Mouse (Mus musculus): ENCODE measurements around the gene Gm16442. TPM values are rescaled to one million over a fixed set of nuclear protein-coding genes. Genes with fewer than 3 reads are reported as not detected.
"Not testable (repeated sequence)": the region's sequence is repeated elsewhere in the genome, so short reads cannot be mapped to it uniquely, and the experiment has no call there.

The Gm16442 gene
- not detected in 2 replicates for polyA plus RNA-seq (2015; fragmentation: Nextera tagmentation; extraction: Ambion mirVana)

- not testable (repeated sequence) for H3K9ac ChIP-seq; H3K4me3 ChIP-seq; H3K27ac ChIP-seq (replicated peaks); H3K36me3 ChIP-seq; H3K27me3 ChIP-seq; H3K4me2 ChIP-seq; H3K4me1 ChIP-seq (replicated peaks); ATAC-seq (ENCODE audit: low read depth); H3K9me3 ChIP-seq
- no CpG with 5 or more reads among the region's 2 CpGs for WGBS
Measured at GRCm38 (mm10) chr7:20122479-20122878, at the start of gene Gm16442. TSS of gene Gm16442 (minus strand) at chr7:20122579.

DNA sequence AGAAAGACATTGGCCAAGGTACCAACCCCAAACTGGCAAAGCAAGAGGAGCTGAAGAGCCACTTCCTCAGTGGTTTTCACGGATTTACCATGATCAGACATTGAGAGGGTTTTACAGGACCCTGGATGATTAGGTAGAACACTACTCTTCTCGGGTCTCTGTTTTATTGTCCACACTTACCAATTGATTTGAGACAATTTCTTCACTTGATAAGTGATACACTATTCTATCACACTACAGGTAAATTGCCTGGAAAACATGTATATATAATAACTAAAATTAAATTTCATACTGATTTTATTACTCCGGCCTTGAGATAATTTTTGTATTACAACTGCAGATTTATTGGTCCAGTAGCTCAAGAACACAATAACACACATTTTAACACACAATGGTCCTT, 45.9 kb upstream of the Gm16442 start, which contains the start of gene Vmn1r94:
TSS of gene Vmn1r94 (minus strand) at position 101 of the 400 bp plus-strand sequence.
- H3K4me2 ChIP-seq; H3K9me3 ChIP-seq; H3K27me3 ChIP-seq; H3K9ac ChIP-seq; H3K4me3 ChIP-seq; H3K27ac ChIP-seq (replicated peaks); H3K4me1 ChIP-seq (replicated peaks); ATAC-seq (ENCODE audit: low read depth); H3K36me3 ChIP-seq: not testable (repeated sequence)
- WGBS = no CpG with 5 or more reads among the region's 3 CpGs

- not testable (repeated sequence) for H3K27me3 ChIP-seq; H3K27ac ChIP-seq (replicated peaks); H3K4me1 ChIP-seq (replicated peaks); H3K36me3 ChIP-seq; H3K9me3 ChIP-seq; H3K4me2 ChIP-seq; ATAC-seq (ENCODE audit: low read depth); H3K9ac ChIP-seq; H3K4me3 ChIP-seq
- no CpG with 5 or more reads among the region's 5 CpGs for WGBS
Measured at GRCm38 (mm10) chr7:20138988-20139387, 16.6 kb upstream of the Gm16442 start, which contains the start of gene Vmn1r93. TSS of gene Vmn1r93 (minus strand) at chr7:20139088.

- not testable (repeated sequence) for H3K27me3 ChIP-seq; H3K9me3 ChIP-seq; H3K36me3 ChIP-seq; ATAC-seq (ENCODE audit: low read depth); H3K27ac ChIP-seq (replicated peaks); H3K9ac ChIP-seq; H3K4me3 ChIP-seq; H3K4me1 ChIP-seq (replicated peaks); H3K4me2 ChIP-seq
- WGBS = 84% methylated on average over 5 of the region's 5 CpGs
Measured at GRCm38 (mm10) chr7:20099380-20099779, 23.0 kb downstream of the Gm16442 start, which contains the start of gene Vmn1r91. TSS of gene Vmn1r91 (plus strand) at chr7:20099680.

GRCm38 (mm10) chr7:20078118-20078517, 44.3 kb downstream of the Gm16442 start:
- not testable (repeated sequence) for H3K4me2 ChIP-seq; H3K4me3 ChIP-seq; H3K36me3 ChIP-seq; ATAC-seq (ENCODE audit: low read depth); H3K4me1 ChIP-seq (replicated peaks); H3K9me3 ChIP-seq; H3K27ac ChIP-seq (replicated peaks); H3K9ac ChIP-seq; H3K27me3 ChIP-seq
- 71% methylated on average over 18 of the region's 18 CpGs for WGBS

Other genes with a start within 250 kb of the Gm16442 start
- not detected in 2 replicates for gene Ceacam19, start 234.6 kb downstream of the Gm16442 start, polyA plus RNA-seq (2015; fragmentation: Nextera tagmentation; extraction: Ambion mirVana)
- gene Pvr, start 201.4 kb downstream of the Gm16442 start, polyA plus RNA-seq (2015; fragmentation: Nextera tagmentation; extraction: Ambion mirVana) = 8.9 and 10.3 TPM in 2 replicates
- not detected in 2 replicates for gene Igsf23, start 171.8 kb downstream of the Gm16442 start, polyA plus RNA-seq (2015; fragmentation: Nextera tagmentation; extraction: Ambion mirVana)
- not detected in 2 replicates for gene Ceacam20, start 157.2 kb downstream of the Gm16442 start, polyA plus RNA-seq (2015; fragmentation: Nextera tagmentation; extraction: Ambion mirVana)
- gene Nlrp9b, start 131.1 kb downstream of the Gm16442 start, polyA plus RNA-seq (2015; fragmentation: Nextera tagmentation; extraction: Ambion mirVana) = not detected in 2 replicates
- not detected in 2 replicates for gene Vmn1r91, start 22.9 kb downstream of the Gm16442 start, polyA plus RNA-seq (2015; fragmentation: Nextera tagmentation; extraction: Ambion mirVana)
- not detected in 2 replicates for gene Vmn1r93, start 16.5 kb upstream of the Gm16442 start, polyA plus RNA-seq (2015; fragmentation: Nextera tagmentation; extraction: Ambion mirVana)
- not detected in 2 replicates for gene Vmn1r94, start 45.8 kb upstream of the Gm16442 start, polyA plus RNA-seq (2015; fragmentation: Nextera tagmentation; extraction: Ambion mirVana)
- gene Vmn1r95, start 71.1 kb upstream of the Gm16442 start, polyA plus RNA-seq (2015; fragmentation: Nextera tagmentation; extraction: Ambion mirVana) = not detected in 2 replicates
- gene Gm6164, start 83.0 kb upstream of the Gm16442 start, polyA plus RNA-seq (2015; fragmentation: Nextera tagmentation; extraction: Ambion mirVana) = not detected in 2 replicates
- not detected in 2 replicates for gene Gm4498, start 111.2 kb upstream of the Gm16442 start, polyA plus RNA-seq (2015; fragmentation: Nextera tagmentation; extraction: Ambion mirVana)
- gene Gm5890, start 140.3 kb upstream of the Gm16442 start, polyA plus RNA-seq (2015; fragmentation: Nextera tagmentation; extraction: Ambion mirVana) = not detected in 2 replicates
- gene Gm4133, start 211.5 kb upstream of the Gm16442 start, polyA plus RNA-seq (2015; fragmentation: Nextera tagmentation; extraction: Ambion mirVana) = not detected in 2 replicates

All from neural tube, embryonic 13.5 days (tissue).